Mouse (Mus musculus): ENCODE data around the gene Ermn.
A peak's percentile ranks its signal among the peaks of the same experiment; 100 is the strongest.

Ermn gene

DNA sequence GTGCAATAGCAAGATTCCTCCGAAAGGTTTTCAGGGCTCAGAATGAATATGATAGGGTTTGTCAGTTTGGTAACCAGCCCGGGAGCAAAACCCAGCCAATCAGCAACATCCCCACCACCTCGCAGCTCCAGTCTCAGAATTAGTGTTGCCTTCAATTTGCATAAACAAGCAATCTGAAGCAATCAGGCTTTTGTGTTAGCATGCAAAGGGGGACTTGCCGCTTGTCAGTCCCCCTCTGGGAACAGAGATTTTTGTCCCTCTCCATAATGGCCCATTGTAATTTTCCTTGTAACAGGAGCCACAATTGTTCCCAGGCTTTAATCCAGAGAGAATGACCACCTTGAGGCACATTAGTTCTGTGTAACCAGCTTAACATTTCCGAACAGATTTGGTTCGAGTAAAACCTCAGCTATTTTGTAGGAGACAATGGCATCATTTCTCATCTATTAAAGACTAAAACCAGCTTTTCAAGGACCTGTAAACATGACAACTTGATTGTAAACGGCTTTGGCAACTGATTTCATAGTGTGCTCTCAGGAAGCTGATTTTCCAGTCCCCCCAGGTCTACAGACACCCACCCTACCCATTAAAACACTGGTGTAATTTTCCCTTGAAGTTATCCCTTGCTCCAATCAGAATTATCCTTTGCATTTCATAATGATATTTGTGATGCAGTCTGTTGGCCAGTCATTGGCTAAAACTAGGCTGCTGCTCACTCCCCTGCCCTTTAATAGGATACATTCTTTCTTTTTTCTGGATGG is at the start of gene Ermn:
TSS of gene Ermn (minus strand) at position 44 of the 761 bp plus-strand sequence.
- DNase-seq, result no peak

DNA sequence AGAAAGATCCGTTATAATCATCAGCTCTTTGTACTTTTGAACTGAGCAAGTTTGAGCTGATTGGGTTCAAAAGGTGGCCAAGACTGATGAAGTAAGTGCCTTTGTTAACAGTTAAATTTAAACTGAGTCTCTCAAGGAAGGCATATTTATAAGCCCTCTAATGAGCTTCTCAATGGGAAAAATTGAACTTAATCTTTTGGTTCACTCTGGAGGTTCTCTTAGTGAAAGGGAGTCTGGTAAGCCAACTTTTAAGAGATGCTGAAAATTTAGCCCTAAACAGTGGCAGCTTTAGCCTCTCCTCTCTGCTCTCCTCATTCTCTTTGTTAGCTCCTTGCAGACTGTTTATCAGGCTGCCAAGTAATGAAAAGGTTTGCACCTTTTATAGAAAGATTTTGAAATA is 42.2 kb upstream of the Ermn start:
- no peak for DNase-seq

DNA sequence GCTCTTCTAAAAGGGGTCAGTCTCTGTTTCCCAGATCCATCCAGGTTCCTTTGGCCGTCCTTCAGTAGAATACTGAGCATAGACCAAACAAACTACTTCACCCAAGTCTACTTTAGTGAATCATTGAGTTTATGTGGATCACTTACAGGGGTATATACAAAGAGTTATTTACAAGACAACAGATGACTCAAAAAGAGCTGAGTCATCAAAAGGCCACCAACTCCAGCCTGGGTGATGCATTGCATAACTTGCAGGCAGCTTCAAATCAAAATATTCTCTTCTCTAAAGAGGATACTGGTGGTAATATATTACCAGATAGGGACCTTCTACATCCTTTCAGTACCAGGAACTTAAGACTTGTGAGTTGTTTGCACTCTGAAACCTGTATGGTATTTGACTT is 33.8 kb upstream of the Ermn start:
- DNase-seq, result no peak

DNA sequence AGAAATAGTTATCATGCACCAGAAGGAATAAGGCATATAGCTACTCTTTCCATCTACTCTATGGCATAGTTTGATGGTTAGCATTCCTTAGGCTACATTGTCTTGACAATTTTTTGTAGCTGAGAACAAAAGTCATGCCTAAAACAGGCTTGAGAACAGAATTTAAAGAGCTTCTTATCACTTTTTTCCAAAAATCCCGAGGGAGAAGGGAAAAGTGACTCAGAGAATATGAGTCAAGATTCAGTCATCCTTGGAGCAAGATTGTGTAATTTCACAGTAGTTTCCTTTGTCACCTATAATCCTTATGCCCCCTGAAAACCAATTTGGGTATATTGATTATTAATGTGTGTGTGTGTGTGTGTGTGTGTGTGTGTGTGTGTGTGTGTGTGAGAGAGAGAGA is 27.2 kb upstream of the Ermn start:
- DNase-seq, result no peak

DNA sequence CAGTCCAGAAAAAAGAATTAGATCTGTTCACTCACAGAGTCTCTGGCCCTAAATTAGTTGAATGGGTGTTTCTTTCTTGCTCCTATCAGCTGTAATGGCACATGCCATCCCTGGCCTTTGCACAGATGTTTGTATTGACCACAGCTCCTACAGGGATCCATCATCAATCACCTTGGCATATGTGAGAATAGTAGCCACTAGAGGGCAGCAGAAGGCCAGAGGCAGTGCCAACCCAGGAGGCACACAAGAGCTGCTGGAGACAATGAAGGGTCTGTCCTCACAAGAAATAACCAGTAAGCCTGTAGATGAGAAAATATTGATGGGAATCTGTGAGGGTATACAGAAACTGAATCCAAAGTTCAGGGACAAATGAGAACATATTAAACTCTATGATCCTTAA is 2.7 kb upstream of the Ermn start:
- DNase-seq, result peak; percentile 87

DNA sequence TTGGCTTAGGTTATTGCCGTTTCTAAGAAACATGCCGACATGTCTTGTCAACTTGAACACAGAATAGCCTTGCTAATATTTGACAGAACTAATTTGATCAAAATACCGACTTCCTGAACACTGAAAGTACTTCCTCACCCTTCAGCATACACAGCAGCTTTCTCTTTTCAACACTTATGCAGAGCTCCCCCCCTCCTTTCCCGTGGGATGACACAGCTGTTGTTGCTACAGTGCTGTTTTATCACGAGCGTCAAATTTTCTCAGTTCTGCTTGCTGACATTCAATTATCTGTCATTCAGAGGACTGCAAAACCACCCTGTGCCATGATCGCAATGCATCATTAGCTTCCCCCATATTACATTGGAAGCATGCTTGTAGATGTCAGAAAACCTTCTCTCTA is 10.8 kb downstream of the Ermn start:
- no peak for DNase-seq

DNA sequence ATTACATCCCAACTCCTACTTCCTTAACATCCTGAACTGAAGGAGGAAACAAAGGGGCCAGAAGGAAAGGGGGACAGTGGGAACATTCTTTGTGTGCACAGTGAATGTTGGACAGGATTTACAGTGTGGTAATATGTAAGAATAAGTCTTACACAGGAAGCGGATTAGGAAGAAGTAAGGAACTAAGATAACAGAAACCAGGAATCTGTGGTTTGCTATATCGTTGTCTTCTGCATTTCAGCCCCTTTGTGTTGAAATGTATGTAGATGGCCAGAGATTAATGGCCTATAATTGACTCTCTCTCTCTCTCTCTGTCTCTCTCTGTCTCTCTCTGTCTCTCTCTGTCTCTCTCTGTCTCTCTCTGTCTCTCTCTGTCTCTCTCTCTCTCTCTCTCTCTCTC is 15.7 kb downstream of the Ermn start:
- DNase-seq, result no peak

DNA sequence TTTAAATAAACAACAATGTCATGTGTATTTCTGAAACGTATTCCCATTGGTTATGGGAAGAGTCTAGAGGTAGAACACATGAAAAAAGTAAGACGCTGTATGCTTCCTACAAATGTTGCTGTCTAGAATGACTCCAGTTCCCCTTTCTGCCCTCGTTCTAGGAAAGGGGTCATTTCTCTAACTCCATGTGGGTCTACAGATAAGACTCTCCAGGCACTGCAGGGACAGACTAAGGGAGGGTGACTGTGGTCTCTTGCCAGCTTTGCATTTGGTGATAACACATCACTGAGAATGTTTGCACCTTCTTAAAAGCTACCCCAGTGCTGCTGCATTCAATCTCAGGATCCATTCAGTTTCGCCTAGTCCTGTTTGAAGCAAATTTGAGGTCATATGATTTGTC is 17.0 kb downstream of the Ermn start:
- DNase-seq, result no peak

DNA sequence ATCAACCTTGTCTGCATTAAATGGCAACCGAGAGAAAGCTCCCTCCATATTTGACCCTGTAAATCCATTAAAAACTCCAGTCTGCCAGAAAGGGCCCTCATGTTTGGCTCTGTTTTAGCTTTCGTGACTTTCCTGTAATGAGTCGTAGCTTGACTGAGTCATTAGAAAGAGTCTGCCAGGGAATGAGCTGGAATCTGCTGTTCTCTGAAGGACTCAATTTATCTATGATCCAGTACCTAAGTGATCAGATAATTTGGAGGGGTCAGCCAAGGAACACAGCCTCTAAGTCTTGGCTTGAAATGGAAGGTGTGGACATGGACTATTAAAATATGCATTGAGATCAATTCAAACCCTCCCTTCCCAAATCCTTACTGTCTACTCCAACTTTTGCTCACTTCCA is 21.2 kb downstream of the Ermn start:
- no peak for DNase-seq

DNA sequence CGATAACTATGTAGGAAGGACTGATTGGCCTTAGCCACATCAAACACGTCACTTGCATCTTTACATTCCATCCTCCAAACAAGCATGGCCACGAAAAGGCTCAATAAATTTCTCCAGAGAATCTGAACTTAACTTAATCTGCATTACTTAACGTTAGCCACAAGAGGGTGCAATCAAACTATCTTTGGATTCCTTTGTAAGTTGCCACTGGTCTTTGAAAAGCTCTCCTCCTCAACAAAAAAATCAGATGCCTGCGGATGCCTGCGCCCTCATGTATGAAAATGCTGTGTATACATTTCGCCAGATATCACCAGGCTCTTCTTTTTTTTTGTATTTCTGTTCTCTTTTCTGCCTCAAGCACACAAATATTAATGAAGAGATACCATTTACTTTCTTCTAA is 23.3 kb downstream of the Ermn start:
- DNase-seq, result peak; percentile 7

DNA sequence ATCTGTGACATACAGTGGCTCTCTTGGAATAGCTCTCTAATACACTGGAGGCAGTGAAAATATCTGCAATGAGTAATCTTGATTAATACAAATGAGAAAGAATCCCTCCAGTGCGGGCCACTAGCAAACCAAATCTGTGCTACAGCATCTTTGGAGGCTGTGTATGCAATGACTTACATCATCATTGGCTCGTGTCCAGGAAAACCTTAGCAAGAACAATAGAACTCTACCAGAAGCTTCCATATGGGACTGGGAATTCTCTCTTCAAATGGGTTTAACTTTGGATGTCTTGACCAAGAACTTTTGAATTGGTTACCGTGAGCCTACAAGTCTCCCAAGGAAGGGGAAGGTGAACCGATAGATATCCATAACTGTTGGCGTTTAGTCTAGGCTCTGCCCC is 25.9 kb downstream of the Ermn start:
- DNase-seq, result peak; percentile 2

DNA sequence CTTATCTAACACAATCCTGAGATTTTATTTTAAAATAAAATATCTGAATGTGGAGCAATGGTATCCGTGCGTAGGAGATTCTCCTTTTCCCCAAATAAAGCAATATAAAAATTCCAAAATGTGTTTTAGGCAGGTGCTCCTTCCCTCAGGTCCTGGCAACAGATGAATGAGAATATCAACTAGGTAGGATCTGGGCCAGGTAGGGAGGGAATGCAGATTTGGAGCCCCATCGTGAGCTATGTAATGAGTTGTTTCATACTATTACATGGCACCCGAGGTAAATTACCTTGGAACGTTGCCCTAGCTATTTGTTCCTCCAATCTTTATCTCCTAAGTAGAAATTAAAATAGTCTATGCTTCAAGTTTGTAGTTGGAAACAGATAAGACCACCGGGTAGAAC is 29.1 kb downstream of the Ermn start:
- no peak for DNase-seq

DNA sequence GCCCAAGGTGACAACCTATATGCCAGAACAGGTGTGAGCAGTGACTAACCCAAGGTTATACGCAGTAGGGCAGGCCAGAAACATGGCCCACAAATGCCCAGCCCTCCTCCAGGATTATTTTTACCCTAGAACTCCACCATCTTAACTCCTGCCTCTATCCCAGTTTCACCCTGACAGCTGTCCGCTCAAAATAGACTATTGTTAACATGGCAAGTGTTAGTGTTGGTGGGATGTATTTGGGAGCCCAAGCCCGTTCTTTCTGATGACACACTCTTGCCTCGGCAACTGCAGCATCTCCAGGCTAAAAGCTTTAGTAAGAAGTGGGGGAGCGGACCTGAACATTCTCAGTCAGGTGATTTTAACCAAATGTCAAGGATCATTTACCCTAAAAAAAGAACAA is 45.6 kb downstream of the Ermn start:
- DNase-seq, result no peak

DNA sequence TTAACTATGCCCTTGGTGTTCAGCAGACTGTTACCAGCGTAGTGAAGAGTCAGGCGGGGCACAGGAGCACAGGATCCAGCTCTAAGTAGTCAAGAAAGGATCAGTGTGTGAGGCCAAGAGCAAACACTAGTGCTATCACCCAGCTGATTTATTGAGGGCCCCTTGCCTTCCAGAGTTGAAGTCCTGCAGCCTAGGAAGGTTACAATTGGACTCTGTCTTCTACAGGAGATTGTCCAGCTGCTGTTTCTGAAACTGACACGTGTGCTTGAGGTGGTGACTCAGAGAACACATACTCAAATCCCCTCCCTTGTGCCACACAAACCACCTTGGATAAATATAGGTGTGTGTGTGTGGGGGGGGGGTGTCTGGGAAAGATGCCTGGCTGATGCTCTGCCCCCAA is 51.2 kb downstream of the Ermn start:
- peak; percentile 3 for DNase-seq

DNA sequence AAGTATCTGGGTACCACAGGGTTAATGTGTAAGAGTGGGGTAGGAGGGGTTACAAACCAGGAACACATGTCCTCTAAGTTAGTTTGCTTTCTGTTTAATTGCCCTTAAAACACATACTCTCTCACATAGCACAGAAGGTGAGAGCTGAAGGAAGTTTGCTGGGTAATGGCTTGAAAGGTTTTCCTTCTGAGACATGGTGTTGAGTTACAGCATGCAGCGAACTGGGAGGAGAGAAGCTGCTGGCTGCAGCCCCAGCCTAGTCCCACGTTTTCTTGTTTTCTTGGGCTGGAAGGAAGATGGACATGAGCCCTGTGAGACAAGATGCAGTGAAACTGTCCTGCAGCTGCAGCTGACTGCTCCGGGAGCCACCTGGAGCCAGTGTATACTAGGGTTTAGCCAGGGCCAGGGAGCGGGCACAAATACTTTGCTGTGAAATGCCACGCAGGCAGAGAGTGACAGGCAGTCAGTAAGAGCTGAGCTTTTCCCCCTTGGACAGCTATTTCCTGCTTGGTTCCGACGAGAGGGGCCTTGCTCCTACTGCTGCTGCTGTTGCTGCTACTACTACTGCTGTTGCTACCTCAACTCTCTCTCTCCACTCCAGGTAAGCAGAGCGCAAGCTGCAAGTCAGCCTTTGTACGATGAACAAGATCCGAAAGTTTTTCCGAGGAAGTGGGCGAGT is 54.8 kb downstream of the Ermn start, which contains the start of gene Galnt5:
TSS of gene Galnt5 (plus strand) at position 133 of the 679 bp plus-strand sequence.
- DNase-seq, result peak; percentile 1
